Mouse (Mus musculus) E14TG2a.4 (cell line): Measurements from ENCODE around the gene Hmbs.
"Not testable (repeated sequence)": the region's sequence is repeated elsewhere in the genome, so short reads cannot be mapped to it uniquely, and the experiment has no call there.

Experiments used
- CTCF ChIP-seq: conservative IDR thresholded peaks from 2 replicates; pipeline ENCODE4 v1.5.1; 2014; ENCODE audit warnings: low read length
- NANOG ChIP-seq: IDR thresholded peaks from 2 replicates; pipeline ENCODE4 v1.6.1; 2014; ENCODE audit warnings: borderline replicate concordance, low read length, mixed read lengths

DNA sequence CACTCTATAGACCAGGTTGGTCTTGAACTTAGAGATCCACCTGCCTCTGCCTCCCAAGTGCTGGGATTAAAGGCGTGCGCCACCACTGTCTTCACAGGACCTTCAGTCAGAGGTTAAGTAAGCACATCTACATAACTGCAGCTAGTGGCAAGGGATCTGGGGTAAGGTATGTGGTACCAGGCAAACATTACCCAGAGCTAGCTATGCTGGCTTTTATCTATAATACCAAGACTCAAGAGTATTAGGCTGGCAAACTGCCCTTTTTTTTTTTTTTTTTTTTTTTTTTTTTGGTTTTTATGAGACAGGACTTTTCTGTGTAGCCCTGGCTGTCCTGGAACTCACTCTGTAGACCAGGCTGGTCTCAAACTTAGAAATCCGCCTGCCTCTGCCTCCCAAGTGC is 44.0 kb downstream of the Hmbs start:
- not testable (repeated sequence) for TF ChIP-seq CTCF, NANOG
